Mouse (Mus musculus) limb, embryonic 13.5 days (tissue): ENCODE data around the gene Olfm2. TPM values are rescaled to one million over a fixed set of nuclear protein-coding genes. Genes with fewer than 3 reads are reported as not detected.

Experiments used
- ATAC-seq: fragments of 200-750 bp; cut with Nextera tagmentation; 2 replicates; pipeline ENCODE4 v1.8.0; 2017; ENCODE audit warnings: low read depth, moderate number of reproducible peaks, moderate TSS enrichment; ENCODE audit not compliant: low FRiP score
- H3K27ac ChIP-seq: fragments of 300-500 bp; sonication (generic); 2 replicates; pipeline ENCODE4 v1.5.1; 2015; ENCODE audit warnings: inconsistent platforms, mild to moderate bottlenecking, moderate library complexity
- H3K27me3 ChIP-seq: fragments of 300-500 bp; sonication (generic); 2 replicates; pipeline ENCODE4 v1.6.1; 2015; ENCODE audit warnings: mild to moderate bottlenecking, inconsistent platforms
- H3K36me3 ChIP-seq: fragments of 300-500 bp; sonication (generic); 2 replicates; pipeline ENCODE4 v1.6.1; 2015; ENCODE audit warnings: inconsistent platforms, mild to moderate bottlenecking, moderate library complexity
- H3K4me1 ChIP-seq: fragments of 300-500 bp; sonication (generic); 2 replicates; pipeline ENCODE4 v1.6.1; 2015; ENCODE audit warnings: inconsistent platforms
- H3K4me2 ChIP-seq: fragments of 300-500 bp; sonication (generic); replicated peaks from 2 replicates; pipeline ENCODE4 v1.6.1; 2015; ENCODE audit warnings: inconsistent platforms, mild to moderate bottlenecking, moderate library complexity
- H3K4me3 ChIP-seq: fragments of 300-500 bp; sonication (generic); 2 replicates; pipeline ENCODE4 v1.5.1; 2015; ENCODE audit warnings: moderate library complexity, mild to moderate bottlenecking, inconsistent platforms
- H3K9ac ChIP-seq: fragments of 300-500 bp; sonication (generic); 2 replicates; pipeline ENCODE4 v1.6.1; 2015; ENCODE audit warnings: mild to moderate bottlenecking, inconsistent platforms
- H3K9me3 ChIP-seq: fragments of 300-500 bp; sonication (generic); 2 replicates; pipeline ENCODE4 v1.6.1; 2016; ENCODE audit warnings: inconsistent platforms
- WGBS: fragments of 180-500 bp; shearing (Covaris S2); methylation state at CpG from one replicate; pipeline ENCODE4 v1.1.7; 2015; 5-methylcytosine and 5-hydroxymethylcytosine counted together
- polyA plus RNA-seq: library from polyadenylated mRNA; unstranded; fragments of >200 nt; fragmentation: Nextera tagmentation; extraction: Ambion mirVana; gene quantifications from 2 replicates; pipeline ENCODE4 v1.2.1, GENCODE M21; 2015

The Olfm2 gene
- 4.9 and 5.7 TPM in 2 replicates for polyA plus RNA-seq

DNA sequence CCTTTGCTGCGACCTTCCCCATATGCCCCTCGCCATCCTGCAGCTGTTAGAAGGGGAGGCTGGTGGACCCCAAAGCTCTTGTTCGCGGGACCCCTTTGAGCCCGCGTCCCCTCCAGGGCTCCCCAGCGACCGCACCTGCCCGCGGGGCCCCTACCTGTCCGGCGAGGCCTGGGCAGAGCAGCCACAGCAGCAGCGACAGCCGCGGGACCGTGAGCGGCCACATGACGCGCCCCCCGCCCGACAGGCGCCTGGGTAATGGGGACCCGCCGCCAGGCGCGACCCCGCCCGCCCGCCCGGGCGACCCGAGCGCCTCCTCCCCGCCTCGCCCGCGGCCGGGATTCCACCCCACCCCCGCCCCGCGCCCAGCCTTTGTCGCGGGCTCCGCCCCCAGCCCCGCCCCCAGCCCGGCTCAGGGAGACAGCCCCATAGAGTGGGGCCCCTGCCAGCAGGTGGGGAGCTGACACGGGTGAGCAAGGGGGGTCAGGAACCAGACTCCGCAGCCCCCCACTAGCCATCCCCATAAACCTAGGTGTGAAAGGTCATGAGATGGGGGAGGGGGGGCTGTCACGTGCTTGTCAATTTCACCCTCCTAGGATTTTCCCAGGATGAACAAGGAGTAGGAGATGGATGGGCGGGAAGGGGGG lies at the start of gene Olfm2:
Gene Olfm2, minus strand, starts transcription at position 333 of the 644 bp plus-strand sequence.
- 0% methylated on average over 23 of the region's 50 CpGs for WGBS
- H3K4me1 ChIP-seq, result peaks cover 13% of the 10 kb centered on the region
- peaks cover 79% of the 10 kb centered on the region for H3K27me3 ChIP-seq
- H3K4me2 ChIP-seq, result peak within 1 kb of the TSS; percentile 82
- no peaks in the 10 kb centered on the region for H3K9me3 ChIP-seq
- H3K36me3 ChIP-seq, result no peaks in the 10 kb centered on the region
- peak within 1 kb of the TSS; percentile 48 for H3K4me3 ChIP-seq
- peak within 1 kb of the TSS; percentile 62 for H3K9ac ChIP-seq
- peak; percentile 45 for ATAC-seq
- H3K27ac ChIP-seq, result no peak within 1 kb of the TSS

DNA sequence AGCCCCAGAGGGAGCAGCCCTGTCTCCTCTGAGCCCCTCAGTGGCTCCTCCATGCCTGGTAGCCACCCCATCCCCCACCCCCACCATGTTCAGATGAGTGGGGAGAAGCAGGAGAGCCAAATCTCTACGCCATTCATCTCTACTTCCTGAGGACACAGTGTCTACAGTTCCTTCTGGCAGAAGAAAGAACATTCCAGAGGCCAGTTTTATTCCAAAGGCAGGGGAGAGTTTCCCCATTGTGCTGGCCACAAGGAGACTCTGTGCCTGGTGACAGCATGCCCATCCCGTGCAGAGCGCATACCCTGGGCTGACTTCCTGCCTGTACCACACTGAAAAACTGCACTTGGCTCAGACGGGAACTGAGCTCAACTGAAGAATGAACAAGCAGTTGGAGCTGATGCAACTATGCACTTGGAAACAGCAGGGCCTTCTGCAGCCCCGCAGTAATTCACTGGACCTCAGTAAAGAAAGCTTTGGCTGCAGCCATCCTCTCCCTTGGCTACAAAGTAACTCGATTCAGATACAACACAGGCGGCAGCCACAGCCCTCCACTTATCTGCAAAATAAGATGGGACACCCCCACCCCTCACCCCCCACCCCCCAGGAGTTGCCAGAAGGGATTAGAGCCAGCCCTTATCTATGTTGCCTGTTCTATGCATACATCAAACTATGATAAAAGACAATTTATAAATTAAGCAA lies 48.1 kb upstream of the Olfm2 start:
- no peak overlapping the region for H3K27ac ChIP-seq
- WGBS, result 47% methylated on average over 7 of the region's 7 CpGs
- H3K9ac ChIP-seq, result no peak overlapping the region
- H3K4me3 ChIP-seq, result no peak overlapping the region
- no peak overlapping the region for H3K4me2 ChIP-seq
- no peak for ATAC-seq
- H3K4me1 ChIP-seq, result peaks cover 14% of the 10 kb centered on the region; the same call in 1 of the 2 replicates
- H3K36me3 ChIP-seq, result no peaks in the 10 kb centered on the region
- peaks cover 6% of the 10 kb centered on the region; the same call in 1 of the 2 replicates for H3K27me3 ChIP-seq
- H3K9me3 ChIP-seq, result no peaks in the 10 kb centered on the region

DNA sequence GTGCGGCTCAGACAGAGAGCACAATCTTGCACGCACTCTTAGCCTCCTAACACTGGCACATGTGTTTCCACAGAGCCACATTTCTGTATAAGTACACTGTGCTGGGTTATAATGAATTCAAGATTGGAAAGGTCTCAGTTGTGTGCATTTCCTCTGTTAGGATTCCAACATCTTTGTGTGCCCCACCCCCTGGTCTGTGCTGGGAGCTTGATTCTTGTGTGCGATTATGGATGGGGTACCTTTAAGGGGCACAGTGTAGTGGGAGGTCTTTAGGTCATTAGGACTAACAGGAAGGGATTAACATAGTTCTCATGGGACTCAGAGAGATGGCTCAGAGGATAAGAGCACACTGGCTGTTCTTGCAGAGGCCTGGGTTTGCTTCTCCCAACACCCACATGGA lies 44.2 kb upstream of the Olfm2 start:
- no peak overlapping the region for H3K4me3 ChIP-seq
- peaks cover 14% of the 10 kb centered on the region; the same call in 1 of the 2 replicates for H3K4me1 ChIP-seq
- H3K4me2 ChIP-seq, result no peak overlapping the region
- H3K27me3 ChIP-seq, result peaks cover 6% of the 10 kb centered on the region; the same call in 1 of the 2 replicates
- no peak overlapping the region for H3K9ac ChIP-seq
- 43% methylated on average over 3 of the region's 3 CpGs for WGBS
- 0 out of 2 replicates have a peak, but pooled peaks cover 3% of the 10 kb centered on the region for H3K9me3 ChIP-seq
- no peak overlapping the region for H3K27ac ChIP-seq
- no peaks in the 10 kb centered on the region for H3K36me3 ChIP-seq
- ATAC-seq, result 0 out of 2 replicates have a peak, but pooled peaks have one; percentile 20

DNA sequence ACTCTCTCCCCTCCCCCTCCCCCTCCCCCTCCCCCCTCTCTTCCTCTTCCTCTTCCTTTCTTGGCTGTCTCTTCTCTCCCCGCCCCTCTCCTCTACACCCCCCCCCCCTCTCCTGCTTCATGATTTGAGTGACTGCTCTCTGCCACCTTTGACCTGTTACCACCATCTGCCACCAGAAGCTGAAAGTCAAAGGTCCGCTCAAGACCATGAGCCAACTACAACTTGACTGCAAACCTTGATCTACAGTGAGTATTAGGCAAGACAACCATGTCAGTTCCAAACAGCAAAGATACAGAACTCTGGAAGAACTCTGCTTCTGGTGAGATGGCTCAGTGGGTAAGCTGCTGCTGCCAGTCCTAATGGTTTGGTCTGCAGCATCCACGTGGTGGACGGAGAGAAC lies 43.5 kb upstream of the Olfm2 start:
- H3K9me3 ChIP-seq, result 0 out of 2 replicates have a peak, but pooled peaks cover 3% of the 10 kb centered on the region
- no peak for ATAC-seq
- H3K4me2 ChIP-seq, result no peak overlapping the region
- peaks cover 14% of the 10 kb centered on the region; the same call in 1 of the 2 replicates for H3K4me1 ChIP-seq
- no peak overlapping the region for H3K27ac ChIP-seq
- H3K27me3 ChIP-seq, result peaks cover 6% of the 10 kb centered on the region; the same call in 1 of the 2 replicates
- H3K36me3 ChIP-seq, result no peaks in the 10 kb centered on the region
- no peak overlapping the region for H3K4me3 ChIP-seq
- 79% methylated on average over 3 of the region's 4 CpGs for WGBS
- no peak overlapping the region for H3K9ac ChIP-seq

DNA sequence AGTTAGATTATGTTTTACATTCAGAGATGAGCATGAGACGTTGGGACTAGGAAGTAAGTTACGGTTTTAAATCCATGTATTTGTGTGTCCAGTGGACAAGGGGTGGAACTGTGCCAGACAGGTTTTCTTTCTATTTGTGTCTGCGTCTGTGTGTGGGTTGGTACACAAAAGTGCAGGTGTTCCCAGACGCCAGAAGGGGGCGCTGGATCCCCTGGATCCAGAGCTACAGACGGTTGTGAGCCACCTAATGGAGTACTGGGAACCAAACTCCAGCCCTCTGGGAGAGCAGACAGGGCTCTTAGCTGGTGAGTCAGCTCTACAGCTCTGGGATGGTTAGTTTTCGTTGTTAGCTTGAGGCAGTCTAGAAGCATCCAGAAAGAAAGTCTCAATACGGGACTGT lies 41.8 kb upstream of the Olfm2 start:
- H3K4me3 ChIP-seq, result no peak overlapping the region
- H3K4me2 ChIP-seq, result no peak overlapping the region
- H3K4me1 ChIP-seq, result peaks cover 8% of the 10 kb centered on the region; the same call in 1 of the 2 replicates
- no peak for ATAC-seq
- no peak overlapping the region for H3K9ac ChIP-seq
- H3K27ac ChIP-seq, result no peak overlapping the region
- H3K27me3 ChIP-seq, result peaks cover 2% of the 10 kb centered on the region; the same call in 1 of the 2 replicates
- 79% methylated on average over 8 of the region's 8 CpGs for WGBS
- 0 out of 2 replicates have a peak, but pooled peaks cover 3% of the 10 kb centered on the region for H3K9me3 ChIP-seq
- H3K36me3 ChIP-seq, result no peaks in the 10 kb centered on the region

DNA sequence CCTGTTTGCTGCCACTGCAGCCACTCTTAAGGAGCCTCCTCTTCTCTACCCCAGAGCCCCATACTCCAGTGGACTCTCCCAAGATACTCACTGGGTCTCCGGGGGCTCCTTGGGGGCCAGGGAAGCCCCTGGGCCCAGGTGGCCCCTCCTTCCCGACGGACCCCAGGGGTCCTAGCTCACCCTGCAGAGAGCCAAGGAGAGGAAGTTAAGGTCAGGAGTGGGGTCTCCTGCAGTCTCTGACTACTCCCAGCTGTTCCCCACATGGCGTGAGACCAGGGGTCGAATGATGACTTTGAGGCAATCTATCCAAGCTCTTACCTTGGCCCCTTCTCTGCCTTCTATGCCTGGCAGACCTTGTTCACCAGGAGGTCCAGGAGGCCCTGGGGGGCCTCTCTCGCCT lies 38.9 kb upstream of the Olfm2 start:
- WGBS, result 67% methylated on average over 6 of the region's 6 CpGs
- ATAC-seq, result no peak
- no peak overlapping the region for H3K4me3 ChIP-seq
- H3K9ac ChIP-seq, result no peak overlapping the region
- H3K9me3 ChIP-seq, result 0 out of 2 replicates have a peak, but pooled peaks cover 3% of the 10 kb centered on the region
- no peaks in the 10 kb centered on the region for H3K27me3 ChIP-seq
- H3K4me2 ChIP-seq, result no peak overlapping the region
- H3K36me3 ChIP-seq, result no peaks in the 10 kb centered on the region
- H3K4me1 ChIP-seq, result peaks cover 3% of the 10 kb centered on the region; the same call in 1 of the 2 replicates
- H3K27ac ChIP-seq, result no peak overlapping the region

DNA sequence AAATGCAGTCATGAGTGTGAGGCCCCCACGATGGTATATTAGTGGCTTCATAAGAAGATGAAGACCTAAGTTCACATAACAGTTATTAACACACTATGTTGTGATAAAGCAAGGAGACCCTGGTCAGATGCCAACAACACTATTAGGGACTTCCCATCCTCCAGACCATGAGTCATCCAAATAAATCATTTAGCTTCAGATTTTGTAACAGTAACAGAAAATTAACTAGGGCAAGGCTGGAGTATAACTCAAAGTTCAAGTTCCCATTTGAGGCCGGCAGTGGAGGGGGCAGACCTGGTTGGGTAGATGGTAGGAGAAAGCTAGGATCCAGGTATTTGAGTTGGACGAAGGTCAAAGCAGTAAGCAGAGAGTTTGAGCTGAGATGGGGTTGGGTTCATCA lies 35.1 kb upstream of the Olfm2 start:
- Histone ChIP-seq H3K36me3 (no peaks in the 10 kb centered on the region), H3K9me3 (no peaks in the 10 kb centered on the region), H3K4me2 (no peak overlapping the region), H3K4me1 (no peaks in the 10 kb centered on the region), H3K4me3 (no peak overlapping the region), H3K27me3 (no peaks in the 10 kb centered on the region), H3K9ac (no peak overlapping the region), H3K27ac (no peak overlapping the region)
- no peak for ATAC-seq
- 82% methylated on average over 3 of the region's 3 CpGs for WGBS

DNA sequence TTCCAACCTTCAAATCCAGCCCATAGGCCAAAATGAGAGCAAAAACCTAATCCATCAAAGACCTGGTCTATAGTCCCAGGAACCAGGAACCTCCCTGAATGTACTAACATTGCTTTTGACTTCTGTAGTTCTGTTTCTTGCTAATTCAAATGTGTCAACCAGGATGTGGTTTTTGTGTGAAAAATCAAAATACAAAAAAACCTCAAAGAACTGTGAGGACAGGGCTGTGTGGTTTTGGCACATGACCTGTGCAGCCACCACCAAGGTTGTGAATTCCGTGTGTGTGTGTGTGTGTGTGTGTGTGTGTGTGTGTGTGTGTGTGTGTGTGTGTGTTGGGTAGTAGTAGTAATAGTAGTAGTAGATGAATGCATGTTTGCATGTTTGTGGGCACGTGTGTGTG lies 19.1 kb upstream of the Olfm2 start:
- Histone ChIP-seq H3K36me3 (no peaks in the 10 kb centered on the region), H3K27me3 (no peaks in the 10 kb centered on the region), H3K4me2 (no peak overlapping the region), H3K4me3 (no peak overlapping the region), H3K9ac (no peak overlapping the region), H3K27ac (no peak overlapping the region), H3K9me3 (no peaks in the 10 kb centered on the region), H3K4me1 (no peaks in the 10 kb centered on the region)
- no peak for ATAC-seq
- WGBS, result 50% methylated on average over 2 of the region's 2 CpGs

DNA sequence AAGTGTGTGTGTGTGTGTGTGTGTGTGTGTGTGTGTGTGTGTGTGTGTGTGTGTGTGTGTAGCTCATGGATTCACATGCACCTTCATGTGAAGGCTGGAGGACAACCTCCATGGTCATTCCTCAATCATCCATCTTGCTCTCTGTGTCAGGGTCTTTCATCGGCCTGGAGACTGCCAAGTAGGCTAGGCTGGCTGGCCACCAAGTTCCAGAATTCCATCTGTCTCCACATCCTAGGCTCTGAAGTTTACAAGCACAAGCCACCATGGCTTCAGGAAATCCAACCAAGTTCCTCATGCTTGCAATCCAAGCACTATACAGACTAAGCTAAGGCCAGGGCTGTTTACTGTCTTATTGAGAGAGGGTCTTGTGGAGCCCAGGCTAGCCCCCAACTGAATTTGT lies 16.9 kb upstream of the Olfm2 start:
- Histone ChIP-seq H3K27me3 (no peaks in the 10 kb centered on the region), H3K4me2 (no peak overlapping the region), H3K4me3 (no peak overlapping the region), H3K9me3 (no peaks in the 10 kb centered on the region; the same call in 1 of the 2 replicates), H3K27ac (no peak overlapping the region), H3K9ac (no peak overlapping the region), H3K36me3 (no peaks in the 10 kb centered on the region), H3K4me1 (no peaks in the 10 kb centered on the region)
- no peak for ATAC-seq
- WGBS, result 94% methylated on average over 1 of the region's 1 CpGs

DNA sequence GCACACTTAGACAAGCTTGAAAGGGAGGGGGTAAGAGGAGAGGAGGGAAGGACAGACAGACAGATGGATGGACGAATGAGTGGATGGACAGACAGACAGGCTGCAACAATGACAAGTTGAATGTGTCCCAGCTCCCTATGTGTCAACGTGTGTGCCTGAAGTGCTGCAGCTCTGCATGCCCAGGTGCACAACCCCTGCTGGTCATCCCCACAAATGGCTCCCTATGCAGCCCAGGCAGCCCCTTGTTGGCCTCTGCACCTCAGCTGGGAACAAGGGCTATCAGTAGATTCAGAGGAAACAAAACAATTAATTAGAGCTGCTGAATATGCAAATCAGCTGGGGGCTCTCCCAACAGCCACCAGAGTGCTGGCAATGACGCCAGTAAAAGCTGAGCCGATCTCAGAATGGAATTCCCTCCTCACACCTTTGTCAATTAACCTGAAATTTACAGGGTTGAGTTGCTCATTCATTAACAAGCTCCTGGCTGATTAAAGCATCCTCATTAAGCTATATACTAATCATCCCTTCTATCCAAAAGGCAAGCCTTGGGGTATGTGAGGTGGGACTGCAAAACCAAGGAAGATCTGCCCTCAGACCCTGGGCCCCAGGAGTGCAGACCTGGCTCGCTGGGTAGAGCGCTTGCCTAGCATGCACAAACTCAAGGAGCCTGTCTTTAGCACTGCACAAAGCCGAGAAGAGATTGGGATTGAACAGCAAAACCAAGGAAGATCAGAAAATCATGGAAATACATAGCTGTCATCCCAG lies 16.2 kb upstream of the Olfm2 start:
- no peak overlapping the region for H3K9ac ChIP-seq
- H3K4me2 ChIP-seq, result no peak overlapping the region
- no peaks in the 10 kb centered on the region for H3K27me3 ChIP-seq
- no peaks in the 10 kb centered on the region for H3K36me3 ChIP-seq
- H3K4me1 ChIP-seq, result no peaks in the 10 kb centered on the region
- H3K9me3 ChIP-seq, result no peaks in the 10 kb centered on the region; the same call in 1 of the 2 replicates
- no peak overlapping the region for H3K4me3 ChIP-seq
- ATAC-seq, result no peak
- WGBS, result 39% methylated on average over 7 of the region's 7 CpGs
- H3K27ac ChIP-seq, result no peak overlapping the region

DNA sequence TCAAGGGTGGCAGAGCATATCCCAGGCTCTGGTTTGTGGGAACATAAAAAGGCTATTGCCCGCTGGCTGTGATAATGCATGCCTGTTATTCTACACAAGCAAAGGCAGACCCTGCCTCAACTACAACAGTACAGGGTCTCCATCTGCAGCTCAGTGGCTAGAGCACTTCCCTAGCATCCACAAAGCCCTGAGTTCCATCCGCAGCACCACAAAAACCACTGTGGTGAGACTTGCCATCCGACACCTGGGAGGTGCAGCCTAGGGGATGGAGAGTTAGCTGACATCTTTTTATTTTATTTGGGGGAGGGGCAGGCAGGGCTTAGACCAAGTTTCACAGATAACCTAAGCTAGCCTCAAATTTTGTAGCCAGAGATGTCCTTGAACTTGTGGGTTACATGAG lies 15.2 kb upstream of the Olfm2 start:
- Histone ChIP-seq H3K4me3 (no peak overlapping the region), H3K36me3 (no peaks in the 10 kb centered on the region), H3K9ac (no peak overlapping the region), H3K27ac (no peak overlapping the region), H3K9me3 (no peaks in the 10 kb centered on the region; the same call in 1 of the 2 replicates), H3K4me1 (no peaks in the 10 kb centered on the region), H3K27me3 (no peaks in the 10 kb centered on the region), H3K4me2 (no peak overlapping the region)
- no peak for ATAC-seq
- WGBS, result 66% methylated on average over 3 of the region's 3 CpGs

DNA sequence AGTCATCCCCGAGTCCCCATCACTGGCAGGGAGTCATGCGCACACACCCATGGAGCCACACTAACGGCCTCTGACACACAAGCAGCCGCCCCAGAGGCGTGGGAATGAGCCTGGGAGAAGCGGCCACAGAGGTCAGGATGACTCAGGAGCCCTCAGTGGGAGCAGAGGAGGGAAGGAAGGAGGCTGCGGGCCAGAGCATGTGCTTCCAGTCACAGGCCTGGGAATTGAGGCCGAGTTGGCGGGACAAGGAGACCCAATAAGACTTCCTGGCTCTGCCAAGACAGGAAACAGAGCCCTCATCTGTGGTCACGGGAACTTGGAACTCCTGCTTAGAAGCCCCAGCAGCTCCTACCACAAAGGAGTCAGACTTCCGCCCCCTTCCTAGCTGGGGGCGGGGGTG lies 14.7 kb upstream of the Olfm2 start:
- no peak for ATAC-seq
- Histone ChIP-seq H3K9me3 (no peaks in the 10 kb centered on the region; the same call in 1 of the 2 replicates), H3K27me3 (no peaks in the 10 kb centered on the region), H3K36me3 (no peaks in the 10 kb centered on the region), H3K4me2 (no peak overlapping the region), H3K9ac (no peak overlapping the region), H3K4me3 (no peak overlapping the region), H3K27ac (no peak overlapping the region), H3K4me1 (no peaks in the 10 kb centered on the region)
- 63% methylated on average over 12 of the region's 12 CpGs for WGBS
